Mouse (Mus musculus): ENCODE data around the gene BC037034.
"Not testable (repeated sequence)": the region's sequence is repeated elsewhere in the genome, so short reads cannot be mapped to it uniquely, and the experiment has no call there.

The BC037034 gene

GRCm38 (mm10) chr5:138260834-138261233, 3.0 kb downstream of the BC037034 start:
- no peak for DNase-seq

GRCm38 (mm10) chr5:138260051-138260450, 3.8 kb downstream of the BC037034 start:
- no peak for DNase-seq

- no peak for DNase-seq
These were observed 4.8 kb downstream of the BC037034 start for GRCm38 (mm10) chr5:138258993-138259392.

GRCm38 (mm10) chr5:138258542-138258941, 5.3 kb downstream of the BC037034 start:
- no peak for DNase-seq

- DNase-seq = no peak
These were observed 5.8 kb downstream of the BC037034 start for GRCm38 (mm10) chr5:138258078-138258477.

- no peak for DNase-seq
These were observed 6.3 kb downstream of the BC037034 start for GRCm38 (mm10) chr5:138257585-138257978.

- no peak for DNase-seq
These were observed 6.8 kb downstream of the BC037034 start for GRCm38 (mm10) chr5:138256966-138257584.

- no peak for DNase-seq
These were observed 7.8 kb downstream of the BC037034 start for GRCm38 (mm10) chr5:138256094-138256467.

GRCm38 (mm10) chr5:138255353-138256093, 8.3 kb downstream of the BC037034 start, which contains the start of gene Lamtor4:
TSS of gene Lamtor4 (plus strand) at chr5:138255482.
- peak; percentile 98 for DNase-seq

- no peak for DNase-seq
These were observed 10.8 kb downstream of the BC037034 start for GRCm38 (mm10) chr5:138253061-138253460.

- DNase-seq = no peak
These were observed 12.7 kb downstream of the BC037034 start for GRCm38 (mm10) chr5:138251144-138251543.

- no peak for DNase-seq
These were observed 22.3 kb downstream of the BC037034 start for GRCm38 (mm10) chr5:138241511-138241910.

- DNase-seq = no peak
These were observed 29.6 kb downstream of the BC037034 start for GRCm38 (mm10) chr5:138234224-138234623.

- no peak for DNase-seq
These were observed 30.1 kb downstream of the BC037034 start for GRCm38 (mm10) chr5:138233778-138234177.

GRCm38 (mm10) chr5:138229511-138229910, 34.3 kb downstream of the BC037034 start:
- no peak for DNase-seq

GRCm38 (mm10) chr5:138228026-138228425, 35.8 kb downstream of the BC037034 start:
- peak; percentile 21 for DNase-seq

GRCm38 (mm10) chr5:138227367-138227766, 36.5 kb downstream of the BC037034 start:
- no peak for DNase-seq

- no peak for DNase-seq
These were observed 37.3 kb downstream of the BC037034 start for GRCm38 (mm10) chr5:138226491-138226890.

GRCm38 (mm10) chr5:138225700-138226099, 38.1 kb downstream of the BC037034 start, which contains the start of gene Nxpe5:
TSS of gene Nxpe5 (plus strand) at chr5:138225898.
- DNase-seq = no peak

- DNase-seq = no peak
These were observed 40.5 kb downstream of the BC037034 start for GRCm38 (mm10) chr5:138223287-138223686.

- peak; percentile 70 for DNase-seq
These were observed 41.7 kb downstream of the BC037034 start for GRCm38 (mm10) chr5:138222111-138222510.

- DNase-seq = no peak
These were observed 44.0 kb downstream of the BC037034 start for GRCm38 (mm10) chr5:138219864-138220263.

GRCm38 (mm10) chr5:138216632-138217031, 47.2 kb downstream of the BC037034 start:
- DNase-seq = not testable (repeated sequence)
